Comparison of ENCODE assay signal across 29 mouse cellular contexts in genomic region chr2:106149701-106150100, GRCm38 (mm10).
DNase-seq lines count a peak whose midpoint lies in the region; ATAC-seq lines count a peak whose summit lies in the region.
"Had no signal": no experiment of that assay in that cellular context is flagged by ENCODE, and none has a peak within 500 bp of the region (broad histone marks: within the 10 kb centered on the region; RNA-seq: fewer than 3 reads in every experiment).

No protein-coding gene starts in this region.

- H3K4me2 ChIP-seq in neural tube, embryonic 11.5 days (ENCODE audit: low read depth) = no peak overlapping the region
- H3K4me2 ChIP-seq in hindbrain, embryonic 16.5 days (ENCODE audit: low read length) = no peak overlapping the region
- H3K4me2 ChIP-seq: embryonic facial prominence, embryonic 13.5 days; forebrain, embryonic 15.5 days; heart, embryonic 11.5 days; limb, embryonic 13.5 days; liver, embryonic 11.5 days; lung, embryonic 15.5 days; midbrain, embryonic 12.5 days had no signal

- H3K36me3 ChIP-seq in neural tube, embryonic 11.5 days (ENCODE audit: control insufficient read depth, insufficient read depth, low read length) = no peaks in the 10 kb centered on the region
- H3K36me3 ChIP-seq in hindbrain, embryonic 16.5 days (ENCODE audit: control insufficient read depth, insufficient read depth, low read length) = no peaks in the 10 kb centered on the region
- H3K36me3 ChIP-seq: embryonic facial prominence, embryonic 13.5 days; forebrain, embryonic 10.5 days; forebrain, embryonic 15.5 days; limb, embryonic 13.5 days; lung, embryonic 15.5 days; midbrain, embryonic 12.5 days had no signal

- peak; percentile 93 for ATAC-seq in neural tube, embryonic 11.5 days (ENCODE audit: insufficient read depth, low FRiP score, low TSS enrichment)
- ATAC-seq in hindbrain, embryonic 16.5 days = peak; percentile 69; the same call in 1 of the 2 replicates
- ATAC-seq: forebrain, embryonic 15.5 days; inflammation-experienced regulatory T-cells, adult 6 months had no signal

- 32% methylated on average over 3 of the region's 3 CpGs for WGBS in neural tube, embryonic 11.5 days
- 9% methylated on average over 3 of the region's 3 CpGs for WGBS in hindbrain, embryonic 16.5 days

- intact Hi-C loops in gastrocnemius, postnatal 14 days (cut with DNase I; ENCODE audit: low total_unique reads) = no loop called here

- H3K27ac ChIP-seq in neural tube, embryonic 11.5 days (ENCODE audit: low read depth, low read length) = no peak overlapping the region
- H3K27ac ChIP-seq in hindbrain, embryonic 16.5 days (ENCODE audit: low read depth, low read length) = no peak overlapping the region
- H3K27ac ChIP-seq: embryonic facial prominence, embryonic 13.5 days; forebrain, embryonic 10.5 days; forebrain, embryonic 15.5 days; layer of hippocampus, adult 2 months; left cerebral cortex, adult 2 months; limb, embryonic 13.5 days; lung, embryonic 15.5 days; midbrain, embryonic 12.5 days had no signal

- no peaks in the 10 kb centered on the region for H3K4me1 ChIP-seq in neural tube, embryonic 11.5 days (ENCODE audit: control insufficient read depth, insufficient read depth, low read length)
- H3K4me1 ChIP-seq in hindbrain, embryonic 16.5 days (ENCODE audit: control insufficient read depth, insufficient read depth, low read depth, low read length) = no peaks in the 10 kb centered on the region
- H3K4me1 ChIP-seq: embryonic facial prominence, embryonic 13.5 days; forebrain, embryonic 10.5 days; forebrain, embryonic 15.5 days; limb, embryonic 13.5 days; lung, embryonic 15.5 days; midbrain, embryonic 12.5 days had no signal

- H3K9me3 ChIP-seq in neural tube, embryonic 11.5 days (ENCODE audit: control insufficient read depth, low read length) = no peaks in the 10 kb centered on the region
- H3K9me3 ChIP-seq in hindbrain, embryonic 16.5 days (ENCODE audit: control insufficient read depth, low read length) = no peaks in the 10 kb centered on the region
- H3K9me3 ChIP-seq: embryonic facial prominence, embryonic 13.5 days; forebrain, embryonic 10.5 days; forebrain, embryonic 15.5 days; limb, embryonic 13.5 days; lung, embryonic 15.5 days; midbrain, embryonic 12.5 days had no signal

- H3K4me3 ChIP-seq in neural tube, embryonic 11.5 days (ENCODE audit: low read depth, low read length) = no peak overlapping the region
- no peak overlapping the region for H3K4me3 ChIP-seq in hindbrain, embryonic 16.5 days (ENCODE audit: low read length)
- H3K4me3 ChIP-seq: embryonic facial prominence, embryonic 13.5 days; forebrain, embryonic 10.5 days; forebrain, embryonic 15.5 days; layer of hippocampus, adult 2 months; left cerebral cortex, adult 2 months; limb, embryonic 13.5 days; lung, embryonic 15.5 days; midbrain, embryonic 12.5 days had no signal

- DNase-seq in neural tube, embryonic 11.5 days (ENCODE audit: low spot score) = peak; percentile 46
- DNase-seq in neural tube, embryonic 10.5 days (ENCODE audit: extremely low spot score, low spot score) = no peak
- DNase-seq in embryo, embryonic 11 days = peak; percentile 34
- DNase-seq in cerebellum, adult 11 months = no peak
- DNase-seq in gastrocnemius, postnatal 14 days = no peak
- no peak for DNase-seq in adrenal gland, postnatal 4 days (ENCODE audit: low spot score in 2 of 2)
- DNase-seq: adrenal gland, postnatal 25 days; B cell, adult 2 months; cerebellum, adult 9-10 months; gastrocnemius, postnatal 36 days; heart, adult 18-20 months; heart, postnatal 4 days; kidney, adult 11 months; kidney, postnatal 14 days; retina, postnatal 1 day; right cerebral cortex, postnatal 14 days; thymus, postnatal 14 days had no signal

- H3K9ac ChIP-seq in neural tube, embryonic 11.5 days (ENCODE audit: low read length) = no peak overlapping the region
- no peak overlapping the region for H3K9ac ChIP-seq in hindbrain, embryonic 16.5 days (ENCODE audit: low read depth, low read length)
- H3K9ac ChIP-seq: embryonic facial prominence, embryonic 13.5 days; forebrain, embryonic 15.5 days; limb, embryonic 13.5 days; lung, embryonic 15.5 days; midbrain, embryonic 12.5 days had no signal

- H3K27me3 ChIP-seq in neural tube, embryonic 11.5 days (ENCODE audit: control insufficient read depth, insufficient read depth, low read length) = no peaks in the 10 kb centered on the region
- no peaks in the 10 kb centered on the region for H3K27me3 ChIP-seq in hindbrain, embryonic 16.5 days (replicated peaks; ENCODE audit: control insufficient read depth, insufficient read depth, low read length)
- H3K27me3 ChIP-seq: embryonic facial prominence, embryonic 13.5 days; forebrain, embryonic 15.5 days; limb, embryonic 13.5 days; lung, embryonic 15.5 days; midbrain, embryonic 12.5 days had no signal

Comparison
In these comparisons a context has a peak if more than half of its experiments do, and no peak if none do; other contexts are left out.
1. DNase-seq: peak in neural tube, embryonic 11.5 days (single experiment) and embryo, embryonic 11 days (single experiment); none in neural tube, embryonic 10.5 days (single experiment), cerebellum, adult 11 months (single experiment), gastrocnemius, postnatal 14 days (single experiment) and adrenal gland, postnatal 4 days (0 of 2).